Mouse (Mus musculus): ENCODE measurements around the gene Eva1a. TPM values are rescaled to one million over a fixed set of nuclear protein-coding genes. Genes with fewer than 3 reads are reported as not detected.

The Eva1a gene
- total RNA-seq, 2 experiments from 2014 or later: 7.4 to 11.4 TPM

GRCm38 (mm10) chr6:82127827-82128226, 87.0 kb downstream of the Eva1a start:
- no peak for DNase-seq

- no peak for DNase-seq
Measured at GRCm38 (mm10) chr6:82129630-82130217, 88.9 kb downstream of the Eva1a start.

GRCm38 (mm10) chr6:82132876-82133591, 92.2 kb downstream of the Eva1a start:
- no peak for DNase-seq

GRCm38 (mm10) chr6:82133592-82133978, 92.7 kb downstream of the Eva1a start:
- no peak for DNase-seq

- DNase-seq: no peak
Measured at GRCm38 (mm10) chr6:82135959-82136712, 95.3 kb downstream of the Eva1a start.

Other genes with a start within 250 kb of the Eva1a start
- gene Gcfc2, start 117.4 kb upstream of the Eva1a start, total RNA-seq (2021): 10 to 100 TPM in 1 of 2 experiments, 1 to 10 TPM in 1; 6.8 to 15.6 TPM
- gene Mrpl19, start 75.1 kb upstream of the Eva1a start, total RNA-seq (2021): 10 to 100 TPM; 41.1 to 58.2 TPM